Mouse (Mus musculus) thymus, adult 2 months (tissue): ENCODE results near the gene Rbms3.

Source experiments
- CTCF ChIP-seq: fragments of 200-500 bp; IDR thresholded peaks from 2 replicates; pipeline ENCODE4 v1.5.1; 2012; ENCODE audit warnings: mild to moderate bottlenecking, control low read depth, low read length, moderate library complexity, borderline replicate concordance; ENCODE audit not compliant: control insufficient read depth, poor library complexity, insufficient read depth; ENCODE audit errors: extremely low read depth
- POLR2A ChIP-seq: fragments of 200-500 bp; IDR thresholded peaks from 2 replicates; pipeline ENCODE4 v1.6.1; 2012; ENCODE audit warnings: mild to moderate bottlenecking, low read length, control low read depth, moderate library complexity; ENCODE audit not compliant: control insufficient read depth, poor library complexity, insufficient read depth; ENCODE audit errors: extremely low read depth

- TF ChIP-seq CTCF: no peak
- TF ChIP-seq POLR2A: no peak
Measured at GRCm38 (mm10) chr9:116592486-116592885, 1037.2 kb downstream of the Rbms3 start.
